Mouse (Mus musculus) brain, embryonic 14.5 days (tissue): ENCODE measurements at regions not wholly inside any gene's neighbourhood (a gene's known extent, or its start where the extent isn't known, plus 50 kb on each side); places are given as distances from the start of the nearest gene placed in this dataset.
A peak's percentile ranks its signal among the peaks of the same experiment; 100 is the strongest.

Source experiments
- DNase-seq: peaks from one replicate; pipeline ENCODE4 v3.0.0-alpha.2; 2011; ENCODE audit warnings: low read depth
- CTCF ChIP-seq: fragments of 200-500 bp; IDR thresholded peaks from 2 replicates; pipeline ENCODE4 v1.5.1; 2012; ENCODE audit warnings: inconsistent platforms, mild to moderate bottlenecking, moderate library complexity, borderline replicate concordance; ENCODE audit not compliant: insufficient read depth, insufficient read length; ENCODE audit errors: extremely low read depth
- POLR2A ChIP-seq: fragments of 200-500 bp; IDR thresholded peaks from 2 replicates; pipeline ENCODE4 v1.6.1; 2012; ENCODE audit warnings: mild to moderate bottlenecking, inconsistent platforms, borderline replicate concordance; ENCODE audit not compliant: poor library complexity, insufficient read depth, insufficient read length, severe bottlenecking; ENCODE audit errors: extremely low read depth

GRCm38 (mm10) chr9:41880457-41880856 lies 243.6 kb downstream of the Sorl1 start:
- DNase-seq = no peak
- TF ChIP-seq POLR2A (no peak), CTCF (no peak)

GRCm38 (mm10) chr9:41879080-41879479 lies 245.0 kb downstream of the Sorl1 start:
- no peak for DNase-seq
- no peak for TF ChIP-seq CTCF
- no peak for TF ChIP-seq POLR2A

- peak; percentile 66 for DNase-seq
- TF ChIP-seq CTCF = no peak
- TF ChIP-seq POLR2A = no peak
Measured at GRCm38 (mm10) chr9:41861136-41861535, 263.0 kb downstream of the Sorl1 start.

GRCm38 (mm10) chr9:41860681-41861080 lies 263.4 kb downstream of the Sorl1 start:
- TF ChIP-seq CTCF (no peak), POLR2A (no peak)
- peak; percentile 97 for DNase-seq

GRCm38 (mm10) chr9:41859780-41860179 lies 264.3 kb downstream of the Sorl1 start:
- DNase-seq = no peak
- TF ChIP-seq CTCF = no peak
- no peak for TF ChIP-seq POLR2A

- TF ChIP-seq POLR2A (no peak), CTCF (no peak)
- no peak for DNase-seq
Measured at GRCm38 (mm10) chr9:41852099-41852498, 272.0 kb downstream of the Sorl1 start.

- DNase-seq = peak; percentile 77
- no peak for TF ChIP-seq POLR2A
- TF ChIP-seq CTCF = no peak
Measured at GRCm38 (mm10) chr9:41849628-41850326, 274.3 kb downstream of the Sorl1 start.

- TF ChIP-seq CTCF = no peak
- TF ChIP-seq POLR2A = no peak
- no peak for DNase-seq
Measured at GRCm38 (mm10) chr9:41844616-41845015, 279.5 kb downstream of the Sorl1 start.

GRCm38 (mm10) chr9:41834487-41835404 lies 289.4 kb downstream of the Sorl1 start:
- TF ChIP-seq CTCF = no peak
- TF ChIP-seq POLR2A = no peak
- DNase-seq = peak; percentile 96

- no peak for DNase-seq
- TF ChIP-seq POLR2A (no peak), CTCF (peak; percentile 11; the same call in 1 of the 2 replicates)
Measured at GRCm38 (mm10) chr9:41833408-41833807, 290.7 kb downstream of the Sorl1 start.

GRCm38 (mm10) chr9:41827356-41827755 lies 296.7 kb downstream of the Sorl1 start:
- no peak for DNase-seq
- TF ChIP-seq CTCF (no peak), POLR2A (no peak)

GRCm38 (mm10) chr9:41821401-41821800 lies 302.7 kb downstream of the Sorl1 start:
- TF ChIP-seq CTCF (no peak), POLR2A (no peak)
- no peak for DNase-seq
